Mouse (Mus musculus): ENCODE measurements around the gene Stk10.

The Stk10 gene

DNA sequence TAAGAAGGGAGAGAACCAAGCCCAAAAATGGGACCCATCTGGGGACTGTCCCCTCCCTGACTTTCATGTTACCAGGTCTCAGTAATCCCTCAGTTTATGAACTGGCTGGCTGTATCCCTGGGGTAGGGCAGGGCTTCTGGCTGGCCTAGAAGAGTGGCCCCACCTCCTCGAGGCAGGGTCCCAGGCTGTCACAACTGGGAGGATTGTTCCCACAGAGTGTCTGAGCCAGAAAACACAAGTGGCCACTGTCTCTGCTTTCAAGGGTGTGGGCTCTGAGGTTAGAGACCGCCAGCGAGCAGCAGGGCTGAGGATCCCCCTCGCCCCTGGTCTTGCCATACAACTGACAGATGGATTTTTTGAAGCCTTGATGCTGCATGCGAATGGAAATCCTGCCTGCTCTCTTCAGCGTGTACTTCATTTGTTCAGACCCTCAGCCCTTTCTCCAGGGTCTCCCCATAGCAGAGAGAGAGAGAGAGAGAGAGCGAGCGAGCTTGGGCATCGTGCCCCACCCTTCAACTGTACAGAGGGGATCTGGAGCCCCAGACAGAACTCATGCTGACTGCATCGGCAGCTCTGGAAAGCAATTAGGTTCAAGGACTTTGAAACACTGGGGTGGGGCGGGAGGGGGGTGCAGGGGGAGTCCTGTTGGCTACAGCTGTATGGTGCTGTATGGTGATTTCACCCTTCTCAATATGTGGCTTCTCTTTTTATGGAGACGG, 18.6 kb downstream of the Stk10 start:
- no peak for DNase-seq

DNA sequence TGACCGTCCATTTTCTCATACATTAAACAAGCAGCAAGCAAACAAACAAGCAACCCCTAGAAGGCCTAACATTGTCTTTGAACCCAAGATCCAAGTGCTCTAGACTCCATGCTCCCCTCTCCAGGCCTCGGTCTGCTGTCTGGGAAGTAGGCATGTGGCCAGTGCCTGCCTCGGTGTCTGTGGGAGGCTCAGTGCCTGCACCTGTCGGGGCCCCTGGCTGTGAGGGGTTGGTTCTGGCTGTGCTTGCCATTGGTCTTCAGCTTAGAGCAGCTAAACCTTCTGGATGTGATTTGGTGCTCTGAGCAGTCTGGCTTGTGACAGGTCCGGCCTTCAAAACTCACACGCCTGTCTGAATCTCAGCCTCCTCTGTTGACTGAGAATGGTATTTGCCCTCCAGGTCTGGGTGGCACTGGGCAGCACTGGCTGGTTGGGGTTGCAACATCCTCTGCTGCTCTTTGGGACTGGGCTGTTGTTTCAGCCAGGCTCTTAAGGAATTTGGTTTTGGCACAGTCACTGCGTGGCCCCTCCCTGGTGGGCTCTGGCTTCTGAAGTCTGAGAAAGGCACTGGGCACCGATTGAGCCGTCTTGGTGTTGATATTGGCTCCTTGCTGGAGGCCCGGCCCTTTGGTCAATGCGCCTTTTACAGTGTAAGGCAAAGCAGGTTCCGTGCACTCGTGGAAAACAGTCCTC, 19.4 kb downstream of the Stk10 start:
- DNase-seq = no peak

DNA sequence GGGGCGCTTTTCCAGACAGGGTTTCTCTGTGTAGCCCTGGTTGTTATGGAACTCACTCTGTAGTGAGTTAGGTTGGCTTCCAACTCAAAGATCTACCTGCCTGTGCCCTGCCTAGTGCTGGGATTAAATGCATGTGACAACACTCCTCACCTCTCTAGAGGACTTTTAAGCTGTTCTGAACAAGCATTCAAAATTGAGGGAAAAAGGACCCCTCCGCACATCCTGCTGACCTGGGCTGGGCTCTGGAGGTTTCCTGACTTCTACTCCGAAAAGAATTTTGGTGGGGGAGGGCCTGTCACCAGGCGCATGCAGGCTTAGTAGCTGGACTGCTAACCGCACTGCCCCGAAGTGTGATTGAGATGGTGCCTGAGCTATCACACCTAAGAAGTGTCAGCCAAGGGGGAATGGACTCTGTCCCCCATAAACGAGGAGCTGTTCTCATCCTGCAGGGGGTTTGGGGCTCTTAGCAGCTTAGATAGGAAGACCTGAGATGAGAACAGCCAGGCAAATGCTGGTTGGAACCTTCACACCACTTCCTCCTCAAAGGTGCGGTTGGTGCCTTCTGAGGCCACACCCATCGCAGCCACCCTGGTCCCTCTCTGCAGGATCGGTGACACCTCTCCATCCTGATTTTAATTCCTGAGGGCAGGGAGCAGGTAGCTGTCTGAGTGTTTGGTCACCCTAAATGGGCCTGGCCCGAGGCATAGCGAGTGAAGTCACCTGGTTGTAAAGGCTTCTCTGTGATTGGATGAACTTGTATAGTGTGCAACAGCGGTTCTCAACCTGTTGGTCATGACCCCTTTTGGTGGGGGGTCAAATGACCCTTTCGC, 20.4 kb downstream of the Stk10 start:
- DNase-seq = no peak

GRCm38 (mm10) chr11:32554141-32555091, 21.3 kb downstream of the Stk10 start:
- no peak for DNase-seq

- no peak for DNase-seq
Observed at GRCm38 (mm10) chr11:32555103-32555689, 22.1 kb downstream of the Stk10 start.

DNA sequence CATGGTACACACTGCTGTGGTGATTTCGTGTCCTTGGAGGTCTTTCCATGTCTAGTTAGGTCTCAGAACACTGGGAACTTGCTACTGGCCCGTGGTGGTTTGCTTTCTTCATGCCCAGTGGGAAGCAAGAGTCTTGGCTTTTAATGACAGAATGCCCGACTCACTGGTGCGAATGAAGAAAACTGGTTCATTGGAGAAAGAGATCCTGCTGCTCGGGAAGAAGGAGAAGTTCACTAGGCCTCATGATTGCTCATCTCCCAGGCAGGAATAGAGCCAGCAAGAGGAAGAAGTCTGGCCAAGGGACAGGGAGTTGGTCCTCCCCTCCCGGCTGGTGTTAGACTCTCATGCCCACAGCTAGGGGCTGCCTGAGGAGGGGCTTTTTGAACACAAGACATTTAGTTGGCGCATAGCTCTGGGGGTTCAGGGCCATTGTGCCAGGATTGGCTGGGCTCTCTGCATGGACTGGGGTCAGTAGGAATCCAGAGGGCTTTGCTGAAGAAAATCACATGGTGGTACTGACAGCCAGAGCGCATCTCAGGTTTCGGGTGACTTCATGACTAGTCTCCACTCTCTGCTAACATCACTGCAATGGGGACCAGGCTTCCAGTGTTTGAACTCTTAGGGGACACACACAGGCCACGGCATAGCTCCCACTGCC, 23.4 kb downstream of the Stk10 start:
- DNase-seq = no peak

DNA sequence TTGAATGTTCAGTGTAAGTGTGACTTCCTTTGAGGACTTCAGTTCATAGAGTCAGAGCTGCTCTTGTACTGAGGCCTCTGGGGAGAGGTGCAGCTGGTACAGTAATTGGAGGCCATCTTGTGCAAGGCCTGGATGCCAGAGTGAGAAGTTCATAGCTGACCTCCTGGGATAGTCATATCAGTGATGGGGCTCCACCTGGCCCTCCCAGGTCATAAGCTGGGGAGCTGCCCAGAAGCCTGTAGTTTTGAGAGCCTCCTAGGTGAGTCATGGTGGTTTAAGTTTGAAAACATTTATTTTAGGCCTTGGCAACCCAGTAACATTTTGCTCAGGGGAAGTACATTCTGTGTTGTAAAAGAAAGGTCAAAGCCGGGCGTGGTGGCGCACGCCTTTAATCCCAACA, 24.9 kb downstream of the Stk10 start:
- no peak for DNase-seq

- DNase-seq = no peak
Observed at GRCm38 (mm10) chr11:32558677-32559076, 25.6 kb downstream of the Stk10 start.

GRCm38 (mm10) chr11:32560015-32560770, 27.1 kb downstream of the Stk10 start:
- no peak for DNase-seq

DNA sequence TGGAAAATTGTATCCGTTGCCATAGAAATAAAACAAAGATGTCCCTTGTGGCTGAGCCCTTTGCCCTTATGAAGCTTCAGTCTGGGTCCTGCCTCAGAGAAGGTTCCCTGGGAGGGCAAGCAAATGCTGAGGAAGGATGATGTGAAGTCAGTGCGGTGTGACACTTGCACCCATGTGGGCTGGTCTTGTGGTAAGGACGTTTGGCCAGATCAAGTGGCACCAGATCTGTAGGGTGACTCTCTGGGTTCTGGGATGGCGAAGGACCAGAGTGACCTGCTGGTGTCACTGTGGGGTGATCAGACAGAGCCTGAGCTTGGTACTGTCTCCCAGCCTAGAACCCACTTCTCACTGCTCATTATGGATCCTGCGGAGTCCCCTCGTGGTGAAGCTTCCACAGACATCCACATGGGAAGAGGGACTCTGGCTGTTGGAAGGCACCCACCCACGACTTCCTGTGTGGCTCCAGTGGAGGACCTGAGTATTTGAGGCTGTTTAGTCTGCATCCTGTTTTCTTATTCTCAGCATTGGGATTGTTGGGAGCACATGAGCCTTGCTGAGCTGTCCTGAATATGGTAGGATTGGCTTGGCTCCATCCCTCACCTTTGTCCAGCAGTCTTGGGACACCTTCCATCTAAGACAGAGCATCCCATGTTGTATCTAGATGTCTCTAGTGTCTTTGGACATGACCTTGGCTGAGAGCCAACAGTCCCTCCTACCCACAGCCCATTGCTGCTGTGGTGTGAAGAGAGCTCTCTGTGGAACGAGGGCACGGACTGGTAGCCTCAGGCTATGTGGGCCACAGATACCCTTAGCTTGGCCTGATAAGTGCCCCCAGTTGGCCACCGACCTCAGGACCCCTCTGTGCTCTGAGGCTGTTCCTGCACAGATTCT, 28.6 kb downstream of the Stk10 start:
- no peak for DNase-seq

DNA sequence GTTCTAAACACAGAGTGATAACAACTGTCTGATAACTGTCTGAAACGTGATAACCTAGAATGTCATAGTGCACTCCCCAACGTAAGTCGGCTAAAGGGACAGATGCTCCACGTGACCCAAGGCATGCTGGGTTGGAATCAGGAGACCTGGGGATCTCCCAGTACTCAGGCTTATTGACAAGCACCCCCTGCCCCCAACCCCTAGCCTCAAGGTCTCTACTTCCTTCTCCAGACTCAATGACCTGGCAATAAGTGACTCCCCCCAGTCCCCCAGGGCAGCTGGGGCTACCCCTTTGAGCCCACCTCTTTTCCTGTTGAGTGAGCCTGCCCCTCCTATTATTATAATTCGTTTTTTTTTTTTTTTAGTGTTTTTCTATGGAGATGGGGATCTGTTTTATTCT, 29.6 kb downstream of the Stk10 start:
- no peak for DNase-seq

DNA sequence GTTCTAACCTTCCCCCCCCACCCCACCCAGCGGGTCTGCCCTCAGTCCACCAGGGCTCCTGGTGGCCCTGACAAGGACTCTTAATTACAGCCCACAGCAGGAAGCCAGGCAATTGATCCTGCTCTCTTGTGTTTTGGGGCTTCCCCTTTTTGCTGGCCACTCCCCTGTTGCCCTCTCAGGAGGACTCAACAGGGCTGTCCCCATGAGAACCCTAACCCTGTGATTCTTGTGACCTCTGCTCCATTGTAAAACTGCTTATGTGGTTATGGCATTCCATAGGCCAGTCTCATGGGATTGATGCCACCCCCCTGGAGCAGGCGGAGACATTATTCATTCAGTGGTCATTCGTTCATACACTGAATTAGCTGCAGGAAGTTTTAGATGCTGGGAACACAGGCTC, 30.6 kb downstream of the Stk10 start:
- DNase-seq = no peak

DNA sequence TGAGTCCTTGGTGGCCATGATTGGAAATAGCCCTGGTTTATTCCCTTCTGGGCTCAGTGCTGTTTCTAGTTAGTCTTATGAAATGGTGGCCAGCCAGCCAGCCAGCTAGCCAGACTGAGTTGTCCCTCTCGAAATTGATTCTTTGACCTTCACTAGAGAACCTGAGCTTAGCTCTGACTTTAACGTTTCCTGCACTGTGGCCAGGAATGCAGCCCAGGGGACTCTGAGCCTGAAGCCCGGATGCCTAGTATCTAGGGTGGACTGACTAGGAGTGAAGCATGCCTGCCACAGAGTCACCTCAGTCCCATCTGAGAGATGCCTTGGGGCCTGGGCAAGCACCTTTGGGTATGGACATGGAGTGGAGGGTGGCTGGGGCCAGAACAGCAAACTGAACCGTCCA, 31.5 kb downstream of the Stk10 start:
- no peak for DNase-seq

GRCm38 (mm10) chr11:32565088-32565487, 32.0 kb downstream of the Stk10 start:
- peak; percentile 73 for DNase-seq

DNA sequence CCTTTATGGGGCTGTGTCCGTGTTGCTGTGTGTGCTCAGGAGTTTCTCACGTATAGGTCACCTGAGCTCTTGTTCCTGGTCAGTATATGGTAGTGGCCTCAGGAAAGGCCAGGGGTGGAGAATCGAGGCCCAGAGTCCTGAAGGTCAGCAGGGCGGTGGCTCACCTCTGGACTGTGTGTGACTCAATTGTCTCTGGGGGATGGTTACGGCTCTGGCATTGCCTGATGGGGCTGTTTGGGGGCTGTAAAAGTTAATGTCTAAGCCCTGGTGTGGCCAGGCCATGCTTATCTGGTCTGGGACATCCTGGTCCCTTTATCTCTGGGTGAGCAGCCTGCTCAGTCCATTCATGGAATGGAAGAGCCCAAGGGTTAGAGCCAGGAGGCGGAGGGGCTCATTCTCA, 33.1 kb downstream of the Stk10 start:
- no peak for DNase-seq

- DNase-seq = no peak
Observed at GRCm38 (mm10) chr11:32567000-32567855, 34.1 kb downstream of the Stk10 start.

DNA sequence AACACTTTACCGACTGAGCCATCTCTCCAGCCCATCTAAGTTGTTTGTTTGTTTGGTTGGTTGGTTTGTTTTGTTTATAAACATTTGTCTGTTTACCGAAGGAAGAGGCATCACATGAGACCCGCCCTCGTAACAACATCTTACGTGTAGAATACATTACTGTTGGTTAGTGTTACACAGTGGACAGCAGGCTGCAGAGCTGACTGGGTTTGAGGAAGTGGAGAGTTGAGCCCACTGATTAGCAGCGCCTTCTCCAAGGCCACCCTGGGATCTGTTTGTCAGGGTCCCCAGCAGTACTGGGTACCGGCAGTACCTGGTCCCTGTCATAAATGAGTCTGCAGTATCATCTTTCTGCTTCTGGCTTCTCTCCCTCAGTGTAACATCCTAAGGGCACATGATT, 35.0 kb downstream of the Stk10 start:
- DNase-seq = no peak

GRCm38 (mm10) chr11:32568637-32569293, 35.7 kb downstream of the Stk10 start:
- no peak for DNase-seq

Measured in layer of hippocampus, adult 9-11 months (tissue).